Mouse (Mus musculus) gonadal fat pad, adult 2 months (tissue): ENCODE measurements at regions not wholly inside any gene's neighbourhood (a gene's known extent, or its start where the extent isn't known, plus 50 kb on each side); places are given as distances from the start of the nearest gene placed in this dataset.

ENCODE experiments used
- DNase-seq: peaks from one replicate; pipeline ENCODE4 v3.0.0-alpha.2; 2012; ENCODE audit warnings: low read depth

DNA sequence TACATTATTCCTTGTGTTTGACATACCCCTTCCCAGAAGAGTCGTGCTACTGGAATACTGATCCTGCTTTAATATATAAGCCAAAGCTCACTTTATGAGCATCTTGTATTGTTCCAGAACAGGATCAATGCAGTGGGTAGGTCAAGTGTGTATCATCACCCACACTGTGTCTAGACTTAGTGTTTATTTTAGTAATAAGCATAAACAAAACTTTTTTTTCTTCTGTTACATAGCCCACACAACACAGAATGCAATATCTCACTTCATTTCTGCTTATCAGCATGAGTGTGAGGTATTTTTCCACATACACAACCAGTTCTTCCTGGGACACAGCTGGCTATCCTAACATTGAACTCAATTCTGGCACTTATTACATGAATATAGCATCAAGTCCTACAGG, 2721.7 kb upstream of the Lrrc6 start:
- DNase-seq, result no peak
